Mouse (Mus musculus) frontal cortex, adult (tissue): ENCODE results near the gene Nat8f1.
"Not testable (repeated sequence)": the region's sequence is repeated elsewhere in the genome, so short reads cannot be mapped to it uniquely, and the experiment has no call there.

Source experiments
- ATAC-seq: cut with Nextera tagmentation; 2 replicates; pipeline ENCODE4 v1.9.2; 2017; ENCODE audit warnings: mild to moderate bottlenecking, moderate library complexity, mixed read lengths; ENCODE audit not compliant: low TSS enrichment

The Nat8f1 gene

GRCm38 (mm10) chr6:85906911-85907351 is 8.6 kb downstream of the Nat8f1 start:
- peak; percentile 82 for ATAC-seq

- peak; percentile 74 for ATAC-seq
Observed at GRCm38 (mm10) chr6:85904642-85905061, 10.8 kb downstream of the Nat8f1 start, which contains the start of gene Nat8f4. Nat8f4 (minus strand) TSS chr6:85904884.

- no peak for ATAC-seq
Observed at GRCm38 (mm10) chr6:85902303-85902702, 13.2 kb downstream of the Nat8f1 start.

DNA sequence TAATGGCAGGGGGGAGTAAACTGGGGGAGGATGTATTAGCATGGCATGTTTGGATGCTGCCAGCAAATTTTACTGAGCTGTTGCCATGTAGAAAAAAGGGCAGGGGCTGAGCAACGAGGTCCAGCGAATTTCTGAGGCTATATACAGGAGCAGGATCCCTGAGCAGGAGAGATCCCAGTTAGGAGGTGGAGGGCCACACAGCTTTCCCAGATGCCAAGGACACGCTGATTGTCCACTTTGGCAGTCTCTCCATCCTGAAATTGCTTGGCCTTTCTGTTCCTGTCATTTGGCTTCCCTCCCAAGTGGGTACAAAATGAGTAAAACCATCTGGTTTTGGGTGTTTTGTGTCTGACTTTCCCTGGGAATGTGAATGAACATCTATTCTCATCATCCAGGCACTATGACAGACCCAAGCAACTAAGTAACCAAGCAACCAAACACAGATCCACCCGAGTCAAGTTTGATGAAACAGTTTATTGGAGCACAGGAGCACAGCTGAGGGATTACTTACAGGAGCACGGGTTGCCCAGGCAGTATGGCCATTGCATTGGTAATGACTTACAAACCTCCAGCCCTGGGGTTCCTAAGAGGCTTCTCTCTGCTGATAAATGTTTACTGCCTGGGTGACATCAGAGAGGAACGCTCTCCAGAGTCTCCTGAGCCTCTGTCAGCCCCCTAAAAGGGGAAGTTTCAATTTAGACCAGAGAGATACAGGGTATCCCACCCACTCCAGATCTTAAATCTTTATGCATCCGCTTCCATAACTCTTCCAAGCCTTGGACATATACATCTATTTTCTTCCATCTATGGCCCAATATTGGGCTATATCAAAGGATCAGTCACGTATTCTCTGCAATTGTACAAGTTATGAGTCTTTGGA is 16.7 kb downstream of the Nat8f1 start:
- not testable (repeated sequence) for ATAC-seq

GRCm38 (mm10) chr6:85895061-85895648 is 20.3 kb downstream of the Nat8f1 start:
- ATAC-seq, result peak; percentile 47; the same call in 1 of the 2 replicates

GRCm38 (mm10) chr6:85888961-85889360 is 26.5 kb downstream of the Nat8f1 start:
- no peak for ATAC-seq

- ATAC-seq, result no peak
Observed at GRCm38 (mm10) chr6:85884311-85884710, 31.2 kb downstream of the Nat8f1 start.

DNA sequence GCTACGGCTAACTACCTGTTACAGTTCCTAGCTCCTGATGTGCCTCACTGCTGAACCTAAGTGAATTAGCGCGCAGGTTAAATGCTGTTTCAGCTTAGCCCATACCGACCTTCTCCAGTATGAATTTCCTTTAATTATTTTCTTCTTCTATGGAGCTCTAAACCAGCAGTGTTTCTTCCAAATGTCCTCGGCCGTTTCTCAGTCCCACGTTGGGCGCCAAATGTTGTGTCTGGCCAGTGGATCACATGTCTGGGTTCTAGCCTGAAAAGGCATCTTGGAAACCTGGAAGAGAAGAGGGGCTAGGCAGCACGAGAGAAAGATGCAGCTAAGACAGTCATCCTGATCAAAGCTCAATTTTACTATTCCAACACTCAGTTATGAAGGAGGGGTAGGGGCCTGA is 32.2 kb downstream of the Nat8f1 start:
- not testable (repeated sequence) for ATAC-seq

GRCm38 (mm10) chr6:85869006-85869405 is 46.5 kb downstream of the Nat8f1 start, which contains the start of gene Nat8f2:
Nat8f2 (minus strand) TSS chr6:85869158.
- not testable (repeated sequence) for ATAC-seq

GRCm38 (mm10) chr6:85867726-85868690 is 47.5 kb downstream of the Nat8f1 start:
- ATAC-seq, result no peak

DNA sequence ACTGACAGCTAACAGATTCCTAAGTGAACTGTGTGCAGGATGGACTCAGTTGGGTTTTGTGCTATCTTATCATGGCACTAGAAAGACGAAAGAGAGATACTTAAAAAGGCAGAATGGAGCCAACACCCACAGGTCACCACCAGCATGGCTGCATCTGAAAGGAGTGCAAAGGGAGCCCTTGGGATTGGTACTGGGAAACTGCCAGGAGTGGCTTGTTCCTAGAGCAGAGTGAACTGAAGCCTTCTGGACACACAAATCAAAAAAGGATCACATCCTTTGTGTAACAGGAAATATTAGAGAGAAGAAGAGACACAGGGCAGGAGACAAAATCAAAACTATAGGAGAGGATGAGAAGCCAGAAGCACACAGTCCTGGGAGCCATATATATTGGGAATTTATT is 48.5 kb downstream of the Nat8f1 start:
- not testable (repeated sequence) for ATAC-seq

- not testable (repeated sequence) for ATAC-seq
Observed at GRCm38 (mm10) chr6:85866166-85866565, 49.3 kb downstream of the Nat8f1 start.

- not testable (repeated sequence) for ATAC-seq
Observed at GRCm38 (mm10) chr6:85864900-85865639, 50.4 kb downstream of the Nat8f1 start.

DNA sequence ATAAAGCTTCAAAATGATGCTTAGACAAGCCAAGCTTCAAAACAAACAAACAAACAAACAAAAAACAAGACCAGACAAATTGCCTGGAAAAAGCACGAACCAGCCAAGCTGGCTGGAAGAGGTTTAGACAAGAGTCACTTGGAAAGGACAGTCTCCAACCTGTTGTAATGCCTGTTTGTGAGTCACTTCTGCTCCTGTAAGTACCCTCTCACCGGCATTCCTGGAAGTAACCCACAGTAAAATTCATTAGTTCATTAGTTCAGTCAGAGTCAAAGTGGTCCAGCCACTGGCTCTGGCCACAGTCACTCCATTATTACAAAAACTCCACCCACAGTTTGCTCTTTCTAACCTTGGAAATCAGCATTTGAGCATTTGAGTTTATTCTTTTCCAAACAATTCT is 51.6 kb downstream of the Nat8f1 start:
- no peak for ATAC-seq

DNA sequence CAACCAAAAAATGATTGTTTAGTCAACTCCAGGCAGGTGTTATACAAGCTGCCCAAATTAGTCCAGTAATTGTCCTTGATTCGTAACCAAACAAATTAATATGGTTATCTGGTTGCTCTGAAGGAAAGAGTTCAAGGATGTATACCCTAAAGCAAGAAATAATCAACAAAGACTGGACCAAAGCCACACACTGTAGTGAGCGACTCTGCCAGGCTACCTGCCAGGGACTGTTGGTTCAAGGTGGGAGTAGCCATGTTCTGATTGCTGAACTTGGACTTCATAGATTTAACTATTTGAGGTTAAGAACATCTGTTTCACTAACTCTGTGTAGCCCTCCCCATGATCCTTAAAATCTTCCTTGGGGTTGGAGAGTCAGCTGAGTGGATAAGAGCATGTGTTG is 52.4 kb downstream of the Nat8f1 start:
- ATAC-seq, result no peak

GRCm38 (mm10) chr6:85862565-85862964 is 52.9 kb downstream of the Nat8f1 start:
- ATAC-seq, result no peak

GRCm38 (mm10) chr6:85861247-85861646 is 54.2 kb downstream of the Nat8f1 start:
- ATAC-seq, result no peak
